Mouse (Mus musculus) myocyte (in vitro differentiated cells): ENCODE measurements around the gene Plcb3. TPM values are rescaled to one million over a fixed set of nuclear protein-coding genes. Genes with fewer than 3 reads are reported as not detected.
A peak's percentile ranks its signal among the peaks of the same experiment; 100 is the strongest.

Experiments
- H3K27me3 ChIP-seq: one replicate; pipeline ENCODE4 v1.6.1; 2011; ENCODE audit not compliant: control insufficient read depth, insufficient read depth, insufficient read length
- H3K36me3 ChIP-seq: one replicate; pipeline ENCODE4 v1.6.1; 2011; ENCODE audit not compliant: control insufficient read depth, insufficient read depth
- H3K4me2 ChIP-seq: one replicate; pipeline ENCODE4 v1.6.1; 2011; ENCODE audit warnings: low read depth, control low read depth
- H3K4me3 ChIP-seq: one replicate; pipeline ENCODE4 v1.5.1; 2011; ENCODE audit warnings: mild to moderate bottlenecking, control low read depth, moderate library complexity
- H3K79me2 ChIP-seq: one replicate; pipeline ENCODE4 v1.6.1; 2011; ENCODE audit not compliant: control insufficient read depth, insufficient read depth
- H3ac ChIP-seq: one replicate; pipeline ENCODE4 v1.6.1; 2011; ENCODE audit not compliant: control insufficient read depth, insufficient read length
- CEBPB ChIP-seq: IDR thresholded peaks from 2 replicates; pipeline ENCODE4 v1.6.1; 2011; ENCODE audit warnings: mild to moderate bottlenecking, moderate library complexity; ENCODE audit not compliant: poor library complexity, insufficient read depth, severe bottlenecking
- E2F4 ChIP-seq: IDR thresholded peaks from one replicate; pipeline ENCODE4 v1.6.1; 2011; ENCODE audit warnings: mild to moderate bottlenecking, control low read depth, moderate library complexity; ENCODE audit not compliant: insufficient read depth
- MAX ChIP-seq: IDR thresholded peaks from one replicate; pipeline ENCODE4 v1.6.1; 2011; ENCODE audit warnings: low read depth, mild to moderate bottlenecking, control low read depth
- MYOD1 ChIP-seq, 3 experiments: IDR thresholded peaks; one replicate each; pipeline ENCODE4 v1.6.1; 2011; ENCODE audit warnings: control low read depth in 2 of 3, low read depth in 2 of 3, mild to moderate bottlenecking in 2 of 3, moderate library complexity in 1 of 3; ENCODE audit not compliant: insufficient read length in 2 of 3, control insufficient read depth in 1 of 3
- MYOG ChIP-seq, 3 experiments: IDR thresholded peaks; one replicate each; pipeline ENCODE4 v1.6.1; 2011; ENCODE audit warnings: control low read depth in 2 of 3, low read depth in 2 of 3, mild to moderate bottlenecking in 2 of 3; ENCODE audit not compliant: insufficient read length in 2 of 3, control insufficient read depth in 1 of 3, insufficient read depth in 1 of 3
- POLR2A ChIP-seq: IDR thresholded peaks from one replicate; pipeline ENCODE4 v1.6.1; 2011; ENCODE audit warnings: low read depth, mild to moderate bottlenecking, control low read depth, moderate library complexity; ENCODE audit not compliant: insufficient read length
- POLR2AphosphoS2 ChIP-seq: IDR thresholded peaks from one replicate; pipeline ENCODE4 v1.6.1; 2011; ENCODE audit warnings: low read depth, control low read depth; ENCODE audit not compliant: insufficient read length
- REST ChIP-seq: IDR thresholded peaks from one replicate; pipeline ENCODE4 v1.6.1; 2011; ENCODE audit warnings: mild to moderate bottlenecking, control low read depth, moderate library complexity; ENCODE audit not compliant: insufficient read depth, insufficient read length
- SRF ChIP-seq: IDR thresholded peaks from one replicate; pipeline ENCODE4 v1.6.1; 2011; ENCODE audit warnings: low read depth; ENCODE audit not compliant: control insufficient read depth, insufficient read length
- TCF12 ChIP-seq: IDR thresholded peaks from one replicate; pipeline ENCODE4 v1.6.1; 2011; ENCODE audit warnings: mild to moderate bottlenecking, control low read depth; ENCODE audit not compliant: poor library complexity, insufficient read depth, severe bottlenecking
- TCF3 ChIP-seq: IDR thresholded peaks from one replicate; pipeline ENCODE4 v1.6.1; 2011; ENCODE audit warnings: low read depth, control low read depth; ENCODE audit not compliant: insufficient read length
- USF1 ChIP-seq: IDR thresholded peaks from one replicate; pipeline ENCODE4 v1.6.1; 2011; ENCODE audit warnings: low read depth, mild to moderate bottlenecking, control low read depth, moderate library complexity
- polyA plus RNA-seq: library from polyadenylated mRNA; unstranded; fragments of >200 nt; fragmentation: generic; extraction: Trizol; gene quantifications from one replicate; pipeline ENCODE4 v1.2.1, GENCODE M21; 2012; ENCODE audit warnings: missing spikeins

Gene Plcb3
- polyA plus RNA-seq, 1 experiment: 34.3 TPM

DNA sequence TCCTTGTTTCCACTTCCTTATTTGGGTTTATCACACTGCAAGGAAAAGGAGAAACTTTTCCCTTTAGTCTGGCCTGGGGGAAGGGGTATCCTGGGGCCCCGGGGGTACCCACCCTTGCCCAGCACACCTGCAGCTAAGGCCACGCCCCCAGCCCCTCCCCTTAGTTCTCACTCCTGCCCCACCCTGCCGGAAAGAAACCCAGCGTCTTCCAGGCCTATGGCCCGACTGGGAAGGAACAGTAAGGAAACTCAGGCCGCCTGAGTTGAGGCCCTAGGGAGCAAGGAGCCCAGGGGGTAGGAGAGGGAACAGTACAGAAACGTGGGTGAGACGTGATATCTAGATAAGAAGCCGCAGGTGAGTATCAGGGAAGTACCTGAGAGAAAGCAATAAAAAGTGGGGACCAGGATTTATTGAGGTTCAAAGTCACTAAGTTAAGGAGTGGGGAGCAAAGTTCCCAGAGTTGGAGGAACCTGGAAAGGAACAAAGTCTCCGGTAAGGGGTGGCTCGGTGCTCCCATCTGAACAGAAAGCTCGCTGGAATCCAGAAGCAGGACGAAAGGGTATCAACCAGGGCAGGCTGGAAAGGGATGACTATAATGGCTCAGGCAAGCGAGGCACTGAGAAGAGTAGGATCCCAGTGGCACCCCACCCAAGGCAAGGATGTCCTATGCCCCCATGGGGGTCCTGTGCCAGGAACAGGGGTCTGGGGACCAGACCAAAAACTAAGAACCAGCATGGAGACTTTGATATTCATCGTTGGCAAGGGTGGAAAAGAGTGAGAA is 7.6 kb downstream of the Plcb3 start:
- Histone ChIP-seq H3ac (peak overlapping the region; percentile 60), H3K4me2 (peak overlapping the region; percentile 90), H3K79me2 (peaks cover 16% of the 10 kb centered on the region), H3K4me3 (peak overlapping the region; percentile 61), H3K36me3 (no peaks in the 10 kb centered on the region), H3K27me3 (no peaks in the 10 kb centered on the region)
- TF ChIP-seq MAX: no peak
- TF ChIP-seq TCF3: no peak
- TF ChIP-seq SRF: no peak
- no peak for TF ChIP-seq POLR2A
- no peak for TF ChIP-seq CEBPB
- TF ChIP-seq MYOD1 (IDR thresholded peaks at IDR 0.05; ENCODE audit: control insufficient read depth in 1 of 3, insufficient read length in 2 of 3, low read depth in 2 of 3): no peak
- no peak for TF ChIP-seq E2F4
- TF ChIP-seq POLR2AphosphoS2: no peak
- TF ChIP-seq MYOG (IDR thresholded peaks at IDR 0.05; ENCODE audit: control insufficient read depth in 1 of 3, insufficient read depth in 1 of 3, insufficient read length in 2 of 3, low read depth in 2 of 3): no peak
- TF ChIP-seq USF1: no peak
- TF ChIP-seq TCF12: no peak
- no peak for TF ChIP-seq REST

DNA sequence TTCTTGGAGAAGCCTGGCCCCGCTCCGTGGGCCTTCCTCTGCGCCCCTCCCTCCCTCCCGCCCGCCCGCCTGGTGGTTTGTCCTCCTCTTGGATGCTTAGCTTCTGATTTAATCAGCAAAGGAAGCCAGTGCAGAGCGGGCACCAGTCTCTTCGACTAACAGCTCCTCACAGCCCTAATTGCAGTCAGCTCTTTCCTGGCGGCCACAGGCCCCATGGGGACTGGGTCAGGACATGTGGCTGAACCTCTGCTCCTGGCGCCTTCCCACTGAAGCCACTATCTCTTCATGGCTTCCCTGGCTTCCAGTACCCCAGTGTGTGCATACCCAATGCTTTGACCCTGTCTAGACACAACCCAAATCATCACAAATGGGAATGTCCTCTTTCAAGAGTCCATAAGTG is 19.8 kb downstream of the Plcb3 start:
- no peaks in the 10 kb centered on the region for H3K27me3 ChIP-seq
- no peak overlapping the region for H3K4me2 ChIP-seq
- TF ChIP-seq MAX (no peak), E2F4 (no peak), USF1 (no peak), TCF12 (no peak), MYOD1 (IDR thresholded peaks at IDR 0.05; ENCODE audit: control insufficient read depth in 1 of 3, insufficient read length in 2 of 3, low read depth in 2 of 3) (no peak), TCF3 (no peak), MYOG (IDR thresholded peaks at IDR 0.05; ENCODE audit: control insufficient read depth in 1 of 3, insufficient read depth in 1 of 3, insufficient read length in 2 of 3, low read depth in 2 of 3) (no peak), REST (no peak), SRF (no peak), POLR2A (no peak), POLR2AphosphoS2 (no peak), CEBPB (no peak)
- H3ac ChIP-seq: no peak overlapping the region
- no peaks in the 10 kb centered on the region for H3K79me2 ChIP-seq
- H3K36me3 ChIP-seq: peaks cover 5% of the 10 kb centered on the region
- no peak overlapping the region for H3K4me3 ChIP-seq

DNA sequence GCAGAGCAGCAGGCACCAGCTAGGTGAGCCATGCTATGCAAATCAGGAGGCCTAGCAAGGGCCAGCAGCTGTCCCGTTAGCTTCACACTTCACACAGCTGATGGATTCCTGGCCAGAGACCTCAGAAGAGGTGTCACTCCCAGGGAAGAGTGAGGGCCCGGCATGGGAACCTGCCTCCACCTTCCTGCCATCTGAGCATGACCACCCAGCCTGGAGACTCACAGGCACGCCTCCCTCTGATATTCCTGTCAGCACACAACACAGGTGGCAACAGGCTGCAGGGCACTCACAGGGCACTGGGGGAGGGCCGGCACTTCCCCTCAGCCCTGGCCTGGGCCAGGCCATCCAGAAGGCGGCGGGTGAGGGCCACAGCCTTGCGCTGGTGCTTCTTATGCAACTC is 20.8 kb downstream of the Plcb3 start:
- Histone ChIP-seq H3K27me3 (no peaks in the 10 kb centered on the region), H3ac (no peak overlapping the region), H3K36me3 (peaks cover 5% of the 10 kb centered on the region), H3K79me2 (no peaks in the 10 kb centered on the region), H3K4me3 (no peak overlapping the region), H3K4me2 (no peak overlapping the region)
- TF ChIP-seq CEBPB: no peak
- no peak for TF ChIP-seq TCF3
- TF ChIP-seq REST: no peak
- TF ChIP-seq E2F4: no peak
- no peak for TF ChIP-seq POLR2A
- no peak for TF ChIP-seq MYOD1 (IDR thresholded peaks at IDR 0.05; ENCODE audit: control insufficient read depth in 1 of 3, insufficient read length in 2 of 3, low read depth in 2 of 3)
- no peak for TF ChIP-seq MAX
- no peak for TF ChIP-seq TCF12
- no peak for TF ChIP-seq SRF
- TF ChIP-seq MYOG (IDR thresholded peaks at IDR 0.05; ENCODE audit: control insufficient read depth in 1 of 3, insufficient read depth in 1 of 3, insufficient read length in 2 of 3, low read depth in 2 of 3): no peak
- no peak for TF ChIP-seq POLR2AphosphoS2
- no peak for TF ChIP-seq USF1

DNA sequence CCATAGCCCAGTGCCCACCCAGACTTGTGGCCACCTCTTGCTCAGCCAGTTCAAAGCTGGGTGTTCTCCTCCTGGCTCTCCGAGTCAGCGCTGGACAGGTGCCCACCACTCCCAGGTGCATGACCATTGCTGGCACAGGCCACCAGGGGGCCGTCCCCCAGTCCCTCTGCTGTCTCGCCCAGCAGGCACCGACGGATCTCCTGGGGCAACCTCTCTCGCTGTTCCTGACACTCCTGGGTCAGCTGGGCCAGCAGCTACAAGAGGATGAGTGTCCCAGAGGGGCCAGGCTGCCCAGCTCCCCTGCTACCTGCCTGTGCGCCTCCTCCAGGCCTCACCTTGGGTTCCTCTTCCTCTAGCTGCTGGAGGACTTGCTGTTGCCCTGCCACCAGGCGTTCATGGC is 22.2 kb downstream of the Plcb3 start:
- Histone ChIP-seq H3K4me3 (no peak overlapping the region), H3K27me3 (no peaks in the 10 kb centered on the region), H3K4me2 (no peak overlapping the region), H3K79me2 (no peaks in the 10 kb centered on the region), H3K36me3 (no peaks in the 10 kb centered on the region), H3ac (no peak overlapping the region)
- TF ChIP-seq USF1: no peak
- TF ChIP-seq MYOD1 (IDR thresholded peaks at IDR 0.05; ENCODE audit: control insufficient read depth in 1 of 3, insufficient read length in 2 of 3, low read depth in 2 of 3): peak in 1 of 3 experiments; percentile 43
- TF ChIP-seq MAX: no peak
- no peak for TF ChIP-seq TCF3
- no peak for TF ChIP-seq REST
- TF ChIP-seq POLR2AphosphoS2: peak; percentile 59
- no peak for TF ChIP-seq TCF12
- no peak for TF ChIP-seq SRF
- no peak for TF ChIP-seq CEBPB
- peak in 2 of 3 experiments; percentile 2 to 22 for TF ChIP-seq MYOG (IDR thresholded peaks at IDR 0.05; ENCODE audit: control insufficient read depth in 1 of 3, insufficient read depth in 1 of 3, insufficient read length in 2 of 3, low read depth in 2 of 3)
- TF ChIP-seq POLR2A: no peak
- no peak for TF ChIP-seq E2F4
